Mouse (Mus musculus) midbrain, embryonic 14.5 days (tissue): ENCODE measurements around the gene Ltk. TPM values are rescaled to one million over a fixed set of nuclear protein-coding genes. Genes with fewer than 3 reads are reported as not detected.

ENCODE experiments used
- polyA plus RNA-seq: library from polyadenylated mRNA; unstranded; fragments of >200 nt; fragmentation: Nextera tagmentation; extraction: Ambion mirVana; gene quantifications from 2 replicates; pipeline ENCODE4 v1.2.1, GENCODE M21; 2014

The Ltk gene
- polyA plus RNA-seq, 1 experiment from 2014 or later = 1.5 TPM

Other genes starting within 250 kb of the Ltk start
- 0.24 and 0.50 TPM in 2 replicates for gene Exd1, start 212.8 kb downstream of the Ltk start, polyA plus RNA-seq
- gene Chp1, start 212.7 kb downstream of the Ltk start, polyA plus RNA-seq = 42.8 and 57.4 TPM in 2 replicates
- gene Nusap1, start 142.1 kb downstream of the Ltk start, polyA plus RNA-seq = 11.0 and 19.4 TPM in 2 replicates
- gene Oip5, start 142.0 kb downstream of the Ltk start, polyA plus RNA-seq = 4.2 and 6.2 TPM in 2 replicates
- gene Ndufaf1, start 97.6 kb downstream of the Ltk start, polyA plus RNA-seq = 34.4 and 35.0 TPM in 2 replicates
- gene Rtf1, start 85.4 kb downstream of the Ltk start, polyA plus RNA-seq = 46.2 and 59.4 TPM in 2 replicates
- 0.12 and 0.18 TPM in 2 replicates for gene Itpka, start 18.1 kb downstream of the Ltk start, polyA plus RNA-seq
- gene Rpap1, start 27.1 kb upstream of the Ltk start, polyA plus RNA-seq = 12.5 and 21.3 TPM in 2 replicates
- gene Tyro3, start 37.3 kb upstream of the Ltk start, polyA plus RNA-seq = 20.0 and 20.2 TPM in 2 replicates
- gene Mga, start 136.8 kb upstream of the Ltk start, polyA plus RNA-seq = 35.8 and 42.8 TPM in 2 replicates
- gene Mapkbp1, start 212.3 kb upstream of the Ltk start, polyA plus RNA-seq = 7.2 and 8.1 TPM in 2 replicates